Mouse (Mus musculus): Measurements from ENCODE around the gene Ccdc186. TPM values are rescaled to one million over a fixed set of nuclear protein-coding genes. Genes with fewer than 3 reads are reported as not detected.
"Not testable (repeated sequence)": the region's sequence is repeated elsewhere in the genome, so short reads cannot be mapped to it uniquely, and the experiment has no call there.

Ccdc186 gene
- polyA plus RNA-seq, 1 experiment from 2014 or later, result 22.2 TPM

GRCm38 (mm10) chr19:56762686-56763085 is 59.3 kb downstream of the Ccdc186 start:
- no peak overlapping the region for H3K4me2 ChIP-seq (ENCODE audit: low read length)
- WGBS, result 96% methylated on average over 4 of the region's 4 CpGs
- no peak overlapping the region for H3K4me3 ChIP-seq (ENCODE audit: low read depth, low read length)
- H3K9me3 ChIP-seq (replicated peaks; ENCODE audit: control insufficient read depth, low read length, poor library complexity, severe bottlenecking), result no peaks in the 10 kb centered on the region
- no peaks in the 10 kb centered on the region for H3K36me3 ChIP-seq (ENCODE audit: control insufficient read depth, insufficient read depth, low read length)
- no peaks in the 10 kb centered on the region for H3K4me1 ChIP-seq (ENCODE audit: control insufficient read depth, insufficient read depth, low read length)
- H3K9ac ChIP-seq (ENCODE audit: low read depth, low read length), result no peak overlapping the region
- ATAC-seq, result no peak
- H3K27me3 ChIP-seq (ENCODE audit: control insufficient read depth, insufficient read depth, low read depth, low read length), result no peaks in the 10 kb centered on the region
- H3K27ac ChIP-seq (ENCODE audit: low read length), result no peak overlapping the region

GRCm38 (mm10) chr19:56761727-56762126 is 60.3 kb downstream of the Ccdc186 start:
- Histone ChIP-seq H3K9ac (ENCODE audit: low read depth, low read length) (no peak overlapping the region), H3K4me1 (ENCODE audit: control insufficient read depth, insufficient read depth, low read length) (no peaks in the 10 kb centered on the region), H3K9me3 (replicated peaks; ENCODE audit: control insufficient read depth, low read length, poor library complexity, severe bottlenecking) (no peaks in the 10 kb centered on the region), H3K27me3 (ENCODE audit: control insufficient read depth, insufficient read depth, low read depth, low read length) (no peaks in the 10 kb centered on the region), H3K4me2 (ENCODE audit: low read length) (no peak overlapping the region), H3K36me3 (ENCODE audit: control insufficient read depth, insufficient read depth, low read length) (no peaks in the 10 kb centered on the region), H3K27ac (ENCODE audit: low read length) (no peak overlapping the region), H3K4me3 (ENCODE audit: low read depth, low read length) (no peak overlapping the region)
- WGBS, result 88% methylated on average over 2 of the region's 2 CpGs
- no peak for ATAC-seq

GRCm38 (mm10) chr19:56761096-56761495 is 60.9 kb downstream of the Ccdc186 start:
- Histone ChIP-seq H3K9me3 (replicated peaks; ENCODE audit: control insufficient read depth, low read length, poor library complexity, severe bottlenecking) (no peaks in the 10 kb centered on the region), H3K9ac (ENCODE audit: low read depth, low read length) (no peak overlapping the region), H3K27me3 (ENCODE audit: control insufficient read depth, insufficient read depth, low read depth, low read length) (no peaks in the 10 kb centered on the region), H3K4me1 (ENCODE audit: control insufficient read depth, insufficient read depth, low read length) (no peaks in the 10 kb centered on the region), H3K4me2 (ENCODE audit: low read length) (no peak overlapping the region), H3K27ac (ENCODE audit: low read length) (no peak overlapping the region), H3K36me3 (ENCODE audit: control insufficient read depth, insufficient read depth, low read length) (no peaks in the 10 kb centered on the region), H3K4me3 (ENCODE audit: low read depth, low read length) (no peak overlapping the region)
- ATAC-seq, result no peak
- 95% methylated on average over 5 of the region's 5 CpGs for WGBS

GRCm38 (mm10) chr19:56760306-56760940 is 61.6 kb downstream of the Ccdc186 start:
- H3K27ac ChIP-seq (ENCODE audit: low read length), result no peak overlapping the region
- no peak for ATAC-seq
- no peak overlapping the region for H3K4me2 ChIP-seq (ENCODE audit: low read length)
- no peaks in the 10 kb centered on the region for H3K36me3 ChIP-seq (ENCODE audit: control insufficient read depth, insufficient read depth, low read length)
- no peak overlapping the region for H3K9ac ChIP-seq (ENCODE audit: low read depth, low read length)
- H3K27me3 ChIP-seq (ENCODE audit: control insufficient read depth, insufficient read depth, low read depth, low read length), result no peaks in the 10 kb centered on the region
- WGBS, result 92% methylated on average over 8 of the region's 8 CpGs
- no peaks in the 10 kb centered on the region for H3K9me3 ChIP-seq (replicated peaks; ENCODE audit: control insufficient read depth, low read length, poor library complexity, severe bottlenecking)
- no peaks in the 10 kb centered on the region for H3K4me1 ChIP-seq (ENCODE audit: control insufficient read depth, insufficient read depth, low read length)
- no peak overlapping the region for H3K4me3 ChIP-seq (ENCODE audit: low read depth, low read length)

GRCm38 (mm10) chr19:56759740-56760139 is 62.2 kb downstream of the Ccdc186 start:
- no peak overlapping the region for H3K4me3 ChIP-seq (ENCODE audit: low read depth, low read length)
- no peaks in the 10 kb centered on the region for H3K27me3 ChIP-seq (ENCODE audit: control insufficient read depth, insufficient read depth, low read depth, low read length)
- no peak for ATAC-seq
- H3K36me3 ChIP-seq (ENCODE audit: control insufficient read depth, insufficient read depth, low read length), result no peaks in the 10 kb centered on the region
- no peak overlapping the region for H3K4me2 ChIP-seq (ENCODE audit: low read length)
- no peaks in the 10 kb centered on the region for H3K9me3 ChIP-seq (replicated peaks; ENCODE audit: control insufficient read depth, low read length, poor library complexity, severe bottlenecking)
- H3K4me1 ChIP-seq (ENCODE audit: control insufficient read depth, insufficient read depth, low read length), result no peaks in the 10 kb centered on the region
- H3K27ac ChIP-seq (ENCODE audit: low read length), result no peak overlapping the region
- no peak overlapping the region for H3K9ac ChIP-seq (ENCODE audit: low read depth, low read length)
- WGBS, result 91% methylated on average over 4 of the region's 4 CpGs

GRCm38 (mm10) chr19:56758311-56758710 is 63.7 kb downstream of the Ccdc186 start:
- Histone ChIP-seq H3K9me3 (replicated peaks; ENCODE audit: control insufficient read depth, low read length, poor library complexity, severe bottlenecking) (no peaks in the 10 kb centered on the region), H3K27ac (ENCODE audit: low read length) (no peak overlapping the region), H3K27me3 (ENCODE audit: control insufficient read depth, insufficient read depth, low read depth, low read length) (no peaks in the 10 kb centered on the region), H3K9ac (ENCODE audit: low read depth, low read length) (no peak overlapping the region), H3K36me3 (ENCODE audit: control insufficient read depth, insufficient read depth, low read length) (no peaks in the 10 kb centered on the region), H3K4me2 (ENCODE audit: low read length) (no peak overlapping the region), H3K4me1 (ENCODE audit: control insufficient read depth, insufficient read depth, low read length) (no peaks in the 10 kb centered on the region), H3K4me3 (ENCODE audit: low read depth, low read length) (no peak overlapping the region)
- ATAC-seq, result no peak
- 87% methylated on average over 2 of the region's 2 CpGs for WGBS

- WGBS, result 89% methylated on average over 10 of the region's 10 CpGs
Observed at GRCm38 (mm10) chr19:56756412-56756811, 65.6 kb downstream of the Ccdc186 start.

GRCm38 (mm10) chr19:56754456-56754855 is 67.5 kb downstream of the Ccdc186 start:
- H3K4me3 ChIP-seq (ENCODE audit: low read depth, low read length); H3K36me3 ChIP-seq (ENCODE audit: control insufficient read depth, insufficient read depth, low read length); H3K4me1 ChIP-seq (ENCODE audit: control insufficient read depth, insufficient read depth, low read length); H3K9me3 ChIP-seq (replicated peaks; ENCODE audit: control insufficient read depth, low read length, poor library complexity, severe bottlenecking); H3K4me2 ChIP-seq (ENCODE audit: low read length); H3K27ac ChIP-seq (ENCODE audit: low read length); ATAC-seq; H3K27me3 ChIP-seq (ENCODE audit: control insufficient read depth, insufficient read depth, low read depth, low read length); H3K9ac ChIP-seq (ENCODE audit: low read depth, low read length): not testable (repeated sequence)
- 94% methylated on average over 2 of the region's 2 CpGs for WGBS

More at GRCm38 (mm10) chr19:56756412-56756811, 65.6 kb downstream of the Ccdc186 start:
- H3K27me3 ChIP-seq (ENCODE audit: control insufficient read depth, insufficient read depth, low read depth, low read length), result no peaks in the 10 kb centered on the region
- no peak overlapping the region for H3K27ac ChIP-seq (ENCODE audit: low read length)
- H3K36me3 ChIP-seq (ENCODE audit: control insufficient read depth, insufficient read depth, low read length), result no peaks in the 10 kb centered on the region
- no peak overlapping the region for H3K9ac ChIP-seq (ENCODE audit: low read depth, low read length)
- H3K9me3 ChIP-seq (replicated peaks; ENCODE audit: control insufficient read depth, low read length, poor library complexity, severe bottlenecking), result no peaks in the 10 kb centered on the region
- H3K4me2 ChIP-seq (ENCODE audit: low read length), result no peak overlapping the region
- no peaks in the 10 kb centered on the region for H3K4me1 ChIP-seq (ENCODE audit: control insufficient read depth, insufficient read depth, low read length)
- no peak overlapping the region for H3K4me3 ChIP-seq (ENCODE audit: low read depth, low read length)
- no peak for ATAC-seq

- H3K36me3 ChIP-seq (ENCODE audit: control insufficient read depth, insufficient read depth, low read length), result no peaks in the 10 kb centered on the region
- H3K27me3 ChIP-seq (ENCODE audit: control insufficient read depth, insufficient read depth, low read depth, low read length), result no peaks in the 10 kb centered on the region
- H3K27ac ChIP-seq (ENCODE audit: low read length), result no peak overlapping the region
- H3K4me1 ChIP-seq (ENCODE audit: control insufficient read depth, insufficient read depth, low read length), result no peaks in the 10 kb centered on the region
- no peak overlapping the region for H3K4me2 ChIP-seq (ENCODE audit: low read length)
- no peak overlapping the region for H3K9ac ChIP-seq (ENCODE audit: low read depth, low read length)
- no peak for ATAC-seq
- no peak overlapping the region for H3K4me3 ChIP-seq (ENCODE audit: low read depth, low read length)
- 17% methylated on average over 4 of the region's 4 CpGs for WGBS
- H3K9me3 ChIP-seq (replicated peaks; ENCODE audit: control insufficient read depth, low read length, poor library complexity, severe bottlenecking), result no peaks in the 10 kb centered on the region
Observed at GRCm38 (mm10) chr19:56750709-56751108, 71.3 kb downstream of the Ccdc186 start.
